ENCODE assay signal across 8 mouse cellular contexts in genomic region chr6:90360024-90360781, GRCm38 (mm10). TPM values are rescaled to one million over a fixed set of nuclear protein-coding genes. Genes with fewer than 3 reads are reported as not detected.
DNase-seq lines count a peak whose midpoint lies in the region; ATAC-seq lines count a peak whose summit lies in the region.

No protein-coding gene starts in this region.

- no peaks in the 10 kb centered on the region for H3K36me3 ChIP-seq in forebrain, embryonic 14.5 days (ENCODE audit: control insufficient read depth, insufficient read depth, low read length)
- no peaks in the 10 kb centered on the region for H3K36me3 ChIP-seq in hindbrain, embryonic 14.5 days (replicated peaks; ENCODE audit: control insufficient read depth, insufficient read depth)
- H3K36me3 ChIP-seq in limb, embryonic 15.5 days, result no peaks in the 10 kb centered on the region

- no peak overlapping the region for H3K4me2 ChIP-seq in forebrain, embryonic 14.5 days (ENCODE audit: low read length)
- no peak overlapping the region for H3K4me2 ChIP-seq in hindbrain, embryonic 14.5 days (replicated peaks)
- H3K4me2 ChIP-seq in limb, embryonic 15.5 days, result 0 out of 2 replicates have a peak overlapping the region, but pooled peaks have one; percentile 12

- no peak overlapping the region for H3K4me3 ChIP-seq in forebrain, embryonic 14.5 days (ENCODE audit: low read depth, low read length)
- H3K4me3 ChIP-seq in hindbrain, embryonic 14.5 days (replicated peaks; ENCODE audit: low read length), result no peak overlapping the region
- H3K4me3 ChIP-seq in limb, embryonic 15.5 days, result no peak overlapping the region

- H3K27ac ChIP-seq in forebrain, embryonic 14.5 days (ENCODE audit: low read depth, low read length), result peak overlapping the region; percentile 44; the same call in 1 of the 2 replicates
- no peak overlapping the region for H3K27ac ChIP-seq in hindbrain, embryonic 14.5 days
- peak overlapping the region; percentile 89 for H3K27ac ChIP-seq in limb, embryonic 15.5 days

- peak; percentile 76 for ATAC-seq in forebrain, embryonic 14.5 days
- ATAC-seq in hindbrain, embryonic 14.5 days (ENCODE audit: low FRiP score), result no peak
- peak; percentile 68 for ATAC-seq in limb, embryonic 15.5 days (ENCODE audit: insufficient number of reproducible peaks, low FRiP score, low TSS enrichment, low read depth)

- no peaks in the 10 kb centered on the region for H3K9me3 ChIP-seq in forebrain, embryonic 14.5 days (replicated peaks; ENCODE audit: control insufficient read depth, low read length)
- H3K9me3 ChIP-seq in hindbrain, embryonic 14.5 days (ENCODE audit: control insufficient read depth, low read length), result no peaks in the 10 kb centered on the region
- no peaks in the 10 kb centered on the region for H3K9me3 ChIP-seq in limb, embryonic 15.5 days

- WGBS in forebrain, embryonic 14.5 days, result 40% methylated on average over 7 of the region's 7 CpGs
- 55% methylated on average over 7 of the region's 7 CpGs for WGBS in hindbrain, embryonic 14.5 days
- 18% methylated on average over 7 of the region's 7 CpGs for WGBS in limb, embryonic 15.5 days

- H3K9ac ChIP-seq in forebrain, embryonic 14.5 days (ENCODE audit: low read length), result no peak overlapping the region
- H3K9ac ChIP-seq in hindbrain, embryonic 14.5 days, result no peak overlapping the region
- H3K9ac ChIP-seq in limb, embryonic 15.5 days, result no peak overlapping the region

- DNase-seq in cerebellum, postnatal 10 days, result peak; percentile 61 to 70
- no peak for DNase-seq in cerebellum, adult 11-12 months
- peak; percentile 31 for DNase-seq in R1 (ENCODE audit: low read depth, low spot score)
- peak; percentile 82 for DNase-seq in forebrain, embryonic 14.5 days (ENCODE audit: low spot score)
- DNase-seq in hindbrain, embryonic 14.5 days (ENCODE audit: low spot score), result peak; percentile 46
- DNase-seq in retina, postnatal 7 days (ENCODE audit: low read depth, low spot score), result peak; percentile 14
- no peak for DNase-seq in thymus, postnatal 0 days (ENCODE audit: low spot score)

- H3K4me1 ChIP-seq in forebrain, embryonic 14.5 days (ENCODE audit: control insufficient read depth, insufficient read depth, low read length), result peaks cover 5% of the 10 kb centered on the region; the same call in 1 of the 2 replicates
- H3K4me1 ChIP-seq in hindbrain, embryonic 14.5 days (replicated peaks; ENCODE audit: control insufficient read depth, insufficient read depth, low read length), result no peaks in the 10 kb centered on the region; the same call in 1 of the 2 replicates
- peaks cover 34% of the 10 kb centered on the region for H3K4me1 ChIP-seq in limb, embryonic 15.5 days

- H3K27me3 ChIP-seq in forebrain, embryonic 14.5 days (replicated peaks; ENCODE audit: control insufficient read depth, insufficient read depth, low read length), result no peaks in the 10 kb centered on the region
- no peaks in the 10 kb centered on the region for H3K27me3 ChIP-seq in hindbrain, embryonic 14.5 days (ENCODE audit: control insufficient read depth, insufficient read depth, low read length)
- H3K27me3 ChIP-seq in limb, embryonic 15.5 days, result no peaks in the 10 kb centered on the region

RNA-seq across cellular contexts. Expression of gene Zxdc, which starts 9.1 kb away (rescaled TPM):
- polyA plus RNA-seq in forebrain, embryonic 14.5 days (2014; fragmentation: Nextera tagmentation; extraction: Ambion mirVana), result 13.4 and 14.0 TPM in 2 replicates
- polyA plus RNA-seq in hindbrain, embryonic 14.5 days (2014; fragmentation: Nextera tagmentation; extraction: Ambion mirVana), result 17.1 and 17.7 TPM in 2 replicates
- 6.7 and 8.9 TPM in 2 replicates for polyA plus RNA-seq in limb, embryonic 15.5 days (2015; fragmentation: Nextera tagmentation; extraction: Ambion mirVana)
- polyA plus RNA-seq in thymus, postnatal 0 days (2015; fragmentation: Nextera tagmentation; extraction: Ambion mirVana), result 7.2 and 8.1 TPM in 2 replicates

RNA-seq across cellular contexts. Expression of gene Uroc1, which starts 27.1 kb away (rescaled TPM):
- not detected in 2 replicates for polyA plus RNA-seq in forebrain, embryonic 14.5 days (2014; fragmentation: Nextera tagmentation; extraction: Ambion mirVana)
- polyA plus RNA-seq in hindbrain, embryonic 14.5 days (2014; fragmentation: Nextera tagmentation; extraction: Ambion mirVana), result not detected in 2 replicates
- polyA plus RNA-seq in limb, embryonic 15.5 days (2015; fragmentation: Nextera tagmentation; extraction: Ambion mirVana), result 0.36 and 0.37 TPM in 2 replicates
- polyA plus RNA-seq in thymus, postnatal 0 days (2015; fragmentation: Nextera tagmentation; extraction: Ambion mirVana), result 0.05 TPM in 1 of 2 replicates, not detected in the other

RNA-seq across cellular contexts. Expression of gene Chst13, which starts 35.2 kb away (rescaled TPM):
- not detected in 2 replicates for polyA plus RNA-seq in forebrain, embryonic 14.5 days (2014; fragmentation: Nextera tagmentation; extraction: Ambion mirVana)
- polyA plus RNA-seq in hindbrain, embryonic 14.5 days (2014; fragmentation: Nextera tagmentation; extraction: Ambion mirVana), result not detected in 2 replicates
- polyA plus RNA-seq in limb, embryonic 15.5 days (2015; fragmentation: Nextera tagmentation; extraction: Ambion mirVana), result 1.1 and 1.9 TPM in 2 replicates
- 0.13 TPM in 1 of 2 replicates, not detected in the other for polyA plus RNA-seq in thymus, postnatal 0 days (2015; fragmentation: Nextera tagmentation; extraction: Ambion mirVana)

RNA-seq across cellular contexts. Expression of gene BC048671, which starts 59.2 kb away (rescaled TPM):
- polyA plus RNA-seq in forebrain, embryonic 14.5 days (2014; fragmentation: Nextera tagmentation; extraction: Ambion mirVana), result not detected in 2 replicates
- polyA plus RNA-seq in hindbrain, embryonic 14.5 days (2014; fragmentation: Nextera tagmentation; extraction: Ambion mirVana), result not detected in 2 replicates
- polyA plus RNA-seq in limb, embryonic 15.5 days (2015; fragmentation: Nextera tagmentation; extraction: Ambion mirVana), result not detected in 2 replicates
- not detected in 2 replicates for polyA plus RNA-seq in thymus, postnatal 0 days (2015; fragmentation: Nextera tagmentation; extraction: Ambion mirVana)

Comparison
In these comparisons a context has a peak if more than half of its experiments do, and no peak if none do; other contexts are left out.
1. DNase-seq: peak in cerebellum, postnatal 10 days (2 of 2), R1 (single experiment), forebrain, embryonic 14.5 days (single experiment), hindbrain, embryonic 14.5 days (single experiment) and retina, postnatal 7 days (single experiment); none in cerebellum, adult 11-12 months (single experiment) and thymus, postnatal 0 days (single experiment).